Comparison of ENCODE assay signal across 8 mouse cellular contexts in the genomic region with DNA sequence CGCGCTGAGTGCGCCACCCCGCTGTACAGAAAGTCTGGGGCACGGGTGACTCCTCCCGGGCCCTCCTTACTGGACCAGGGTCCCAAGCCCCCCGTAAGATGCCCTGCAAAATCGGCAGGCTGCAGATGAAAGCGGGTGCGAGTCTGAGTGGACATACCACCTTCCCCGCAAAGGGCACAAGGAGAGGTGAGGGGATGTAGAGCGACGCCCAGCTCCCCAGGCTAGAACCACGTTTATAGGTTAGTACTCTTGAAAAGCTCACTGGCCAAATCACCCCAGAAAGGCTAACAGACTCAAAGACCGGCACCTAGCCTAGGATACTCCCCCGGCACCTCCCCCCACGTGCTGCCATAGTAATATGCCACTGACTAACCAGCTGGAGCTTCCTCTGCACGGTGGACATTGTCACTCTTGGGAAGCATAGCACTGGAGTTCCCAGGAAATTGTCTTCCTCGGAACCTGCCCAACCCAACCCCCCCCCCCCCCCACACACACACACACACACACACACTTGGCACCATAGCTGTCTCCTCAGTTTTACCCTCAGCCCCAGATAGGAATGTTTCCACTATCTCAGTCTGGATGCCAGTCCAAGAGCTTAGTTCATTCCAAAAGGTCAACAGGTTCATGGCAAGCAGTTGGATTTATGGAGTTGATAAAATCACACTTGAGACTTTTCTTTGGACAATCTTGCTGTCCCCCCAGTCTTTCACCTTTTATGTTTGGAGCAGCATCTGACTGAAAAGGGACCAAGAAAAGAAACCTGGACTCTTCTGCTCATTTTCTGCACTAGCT. TPM values are rescaled to one million over a fixed set of nuclear protein-coding genes. Genes with fewer than 3 reads are reported as not detected.
DNase-seq lines count a peak whose midpoint lies in the region; ATAC-seq and TF ChIP-seq lines count a peak whose summit lies in the region.

No protein-coding gene starts in this region.

- no peak for TF ChIP-seq CTCF in testis, adult 2 months (IDR thresholded peaks at IDR 0.05; ENCODE audit: control insufficient read depth, insufficient read depth, insufficient replicate concordance, low read depth, low read length)

- peak; percentile 38 for DNase-seq in adrenal gland, postnatal 14 days
- DNase-seq in adrenal gland, adult 18-20 months (ENCODE audit: low spot score in 2 of 2), result no peak
- no peak for DNase-seq in testis, postnatal 10 days (ENCODE audit: low spot score)
- no peak for DNase-seq in liver, embryonic 13.5 days
- DNase-seq in cerebellum, adult 8-10 months, result no peak
- no peak for DNase-seq in testis, postnatal 14 days (ENCODE audit: low spot score)
- DNase-seq in right cerebral cortex, postnatal 4 days, result no peak

- H3K9ac ChIP-seq in liver, embryonic 13.5 days, result no peak overlapping the region

- H3K4me1 ChIP-seq in testis, adult 2 months (ENCODE audit: control insufficient read depth, insufficient read depth, low read length), result peaks cover 16% of the 10 kb centered on the region
- H3K4me1 ChIP-seq in liver, embryonic 13.5 days (replicated peaks), result peaks cover 3% of the 10 kb centered on the region

- peak overlapping the region; percentile 63 for H3K4me2 ChIP-seq in liver, embryonic 13.5 days

- H3K4me3 ChIP-seq in testis, adult 2 months (ENCODE audit: control insufficient read depth, low read depth, low read length), result peak overlapping the region; percentile 59
- H3K4me3 ChIP-seq in liver, embryonic 13.5 days (replicated peaks), result peak overlapping the region; percentile 44

- H3K27me3 ChIP-seq in testis, adult 2 months (ENCODE audit: control insufficient read depth, insufficient read depth, low read length), result peaks cover 2% of the 10 kb centered on the region; the same call in 1 of the 2 replicates
- peaks cover 31% of the 10 kb centered on the region for H3K27me3 ChIP-seq in liver, embryonic 13.5 days

- WGBS in liver, embryonic 13.5 days (ENCODE audit: insufficient replicate concordance), result 5% methylated on average over 19 of the region's 19 CpGs

- no peaks in the 10 kb centered on the region for H3K9me3 ChIP-seq in liver, embryonic 13.5 days (replicated peaks)

- no peak overlapping the region for H3K27ac ChIP-seq in testis, adult 2 months (ENCODE audit: control insufficient read depth, insufficient read depth, low read depth, low read length)
- no peak overlapping the region for H3K27ac ChIP-seq in liver, embryonic 13.5 days

- no peak for ATAC-seq in liver, embryonic 13.5 days (ENCODE audit: low read depth)

- H3K36me3 ChIP-seq in testis, adult 2 months (ENCODE audit: control insufficient read depth, insufficient read depth, low read length), result no peaks in the 10 kb centered on the region
- H3K36me3 ChIP-seq in liver, embryonic 13.5 days, result no peaks in the 10 kb centered on the region

- TF ChIP-seq POLR2A in testis, adult 2 months (IDR thresholded peaks at IDR 0.05; ENCODE audit: control insufficient read depth, low read depth, low read length), result no peak

RNA-seq across cellular contexts. Expression of a gene that starts 26.2 kb away (rescaled TPM):
- 201 and 226 TPM in 2 replicates for total RNA-seq in adrenal gland, postnatal 14 days (2021)
- 100 to 1,000 TPM; 109 to 132 TPM for total RNA-seq in adrenal gland, adult 18-20 months (2021)
- polyA plus RNA-seq in testis, adult 2 months (2012; rRNA removed), result 6.4 and 8.1 TPM in 2 replicates
- 3.0 and 3.8 TPM in 2 replicates for polyA plus RNA-seq in liver, embryonic 13.5 days (2015; fragmentation: Nextera tagmentation; extraction: Ambion mirVana)

RNA-seq across cellular contexts. Expression of a gene that starts 31.6 kb away (rescaled TPM):
- total RNA-seq in adrenal gland, postnatal 14 days (2021), result not detected in 2 replicates
- under 1 TPM; 0.26 to 0.27 TPM for total RNA-seq in adrenal gland, adult 18-20 months (2021)
- polyA plus RNA-seq in testis, adult 2 months (2012; rRNA removed), result 0.17 and 0.74 TPM in 2 replicates
- 0.09 TPM in 1 of 2 replicates, not detected in the other for polyA plus RNA-seq in liver, embryonic 13.5 days (2015; fragmentation: Nextera tagmentation; extraction: Ambion mirVana)
